Mouse (Mus musculus) hindbrain, embryonic 15.5 days (tissue): ENCODE results near the gene Hmcn2. TPM values are rescaled to one million over a fixed set of nuclear protein-coding genes. Genes with fewer than 3 reads are reported as not detected.
A peak's percentile ranks its signal among the peaks of the same experiment; 100 is the strongest.

Experiments
- ATAC-seq: fragments of 200-750 bp; cut with Nextera tagmentation; 2 replicates; pipeline ENCODE4 v1.8.0; 2017; ENCODE audit warnings: low read depth, moderate number of reproducible peaks, moderate TSS enrichment; ENCODE audit not compliant: low FRiP score
- H3K27ac ChIP-seq: fragments of 300-500 bp; sonication (generic); replicated peaks from 2 replicates; pipeline ENCODE4 v1.5.1; 2015; ENCODE audit warnings: mild to moderate bottlenecking, inconsistent platforms
- H3K27me3 ChIP-seq: fragments of 300-500 bp; sonication (generic); 2 replicates; pipeline ENCODE4 v1.6.1; 2015; ENCODE audit warnings: control low read depth, inconsistent platforms
- H3K36me3 ChIP-seq: fragments of 300-500 bp; sonication (generic); 2 replicates; pipeline ENCODE4 v1.6.1; 2015; ENCODE audit warnings: control low read depth, inconsistent platforms
- H3K4me1 ChIP-seq: fragments of 300-500 bp; sonication (generic); replicated peaks from 2 replicates; pipeline ENCODE4 v1.6.1; 2015; ENCODE audit warnings: control low read depth, inconsistent platforms
- H3K4me2 ChIP-seq: fragments of 300-500 bp; sonication (generic); 2 replicates; pipeline ENCODE4 v1.6.1; 2015; ENCODE audit warnings: moderate library complexity, mild to moderate bottlenecking, inconsistent platforms
- H3K4me3 ChIP-seq: fragments of 300-500 bp; sonication (generic); 2 replicates; pipeline ENCODE4 v1.5.1; 2015; ENCODE audit warnings: mild to moderate bottlenecking, inconsistent platforms
- H3K9ac ChIP-seq: fragments of 300-500 bp; sonication (generic); 2 replicates; pipeline ENCODE4 v1.6.1; 2015; ENCODE audit warnings: inconsistent platforms
- H3K9me3 ChIP-seq: fragments of 300-500 bp; sonication (generic); 2 replicates; pipeline ENCODE4 v1.6.1; 2016; ENCODE audit warnings: control low read depth, inconsistent platforms
- WGBS: fragments of 180-500 bp; shearing (Covaris S2); methylation state at CpG from one replicate; pipeline ENCODE4 v1.1.7; 2015; 5-methylcytosine and 5-hydroxymethylcytosine counted together
- polyA plus RNA-seq: library from polyadenylated mRNA; unstranded; fragments of >200 nt; fragmentation: Nextera tagmentation; extraction: Ambion mirVana; gene quantifications from 2 replicates; pipeline ENCODE4 v1.2.1, GENCODE M21; 2015

Gene Hmcn2
- polyA plus RNA-seq, 1 experiment from 2014 or later: 0.27 TPM

- no peaks in the 10 kb centered on the region for H3K9me3 ChIP-seq
- no peaks in the 10 kb centered on the region for H3K4me1 ChIP-seq
- H3K27me3 ChIP-seq: no peaks in the 10 kb centered on the region
- H3K4me2 ChIP-seq: no peak overlapping the region
- H3K36me3 ChIP-seq: no peaks in the 10 kb centered on the region
- H3K4me3 ChIP-seq: no peak overlapping the region
- ATAC-seq: no peak
- H3K9ac ChIP-seq: no peak overlapping the region
- no peak overlapping the region for H3K27ac ChIP-seq
- 86% methylated on average over 7 of the region's 7 CpGs for WGBS
These were observed 45.1 kb downstream of the Hmcn2 start for GRCm38 (mm10) chr2:31359316-31359715.

GRCm38 (mm10) chr2:31367186-31367585 is 53.0 kb downstream of the Hmcn2 start:
- H3K9me3 ChIP-seq: no peaks in the 10 kb centered on the region
- no peak for ATAC-seq
- H3K4me2 ChIP-seq: no peak overlapping the region
- H3K27me3 ChIP-seq: no peaks in the 10 kb centered on the region
- H3K9ac ChIP-seq: no peak overlapping the region
- H3K36me3 ChIP-seq: no peaks in the 10 kb centered on the region
- no peak overlapping the region for H3K4me3 ChIP-seq
- no peak overlapping the region for H3K27ac ChIP-seq
- H3K4me1 ChIP-seq: no peaks in the 10 kb centered on the region
- WGBS: 83% methylated on average over 7 of the region's 7 CpGs

GRCm38 (mm10) chr2:31371396-31371795 is 57.2 kb downstream of the Hmcn2 start:
- no peak overlapping the region for H3K27ac ChIP-seq
- WGBS: 79% methylated on average over 9 of the region's 9 CpGs

GRCm38 (mm10) chr2:31372186-31372585 is 58.0 kb downstream of the Hmcn2 start:
- no peak overlapping the region for H3K4me3 ChIP-seq
- no peaks in the 10 kb centered on the region for H3K4me1 ChIP-seq
- no peaks in the 10 kb centered on the region for H3K27me3 ChIP-seq
- H3K9ac ChIP-seq: no peak overlapping the region
- H3K4me2 ChIP-seq: no peak overlapping the region
- ATAC-seq: no peak
- H3K9me3 ChIP-seq: no peaks in the 10 kb centered on the region
- 96% methylated on average over 4 of the region's 4 CpGs for WGBS
- H3K36me3 ChIP-seq: no peaks in the 10 kb centered on the region
- H3K27ac ChIP-seq: no peak overlapping the region

More at GRCm38 (mm10) chr2:31371396-31371795, 57.2 kb downstream of the Hmcn2 start:
- Histone ChIP-seq H3K27me3 (no peaks in the 10 kb centered on the region), H3K4me1 (no peaks in the 10 kb centered on the region), H3K4me2 (no peak overlapping the region), H3K9ac (no peak overlapping the region), H3K9me3 (no peaks in the 10 kb centered on the region), H3K4me3 (no peak overlapping the region), H3K36me3 (no peaks in the 10 kb centered on the region)
- no peak for ATAC-seq

GRCm38 (mm10) chr2:31374415-31374814 is 60.2 kb downstream of the Hmcn2 start:
- Histone ChIP-seq H3K9ac (no peak overlapping the region), H3K4me3 (no peak overlapping the region), H3K27me3 (no peaks in the 10 kb centered on the region), H3K36me3 (no peaks in the 10 kb centered on the region), H3K4me1 (no peaks in the 10 kb centered on the region), H3K9me3 (no peaks in the 10 kb centered on the region), H3K27ac (no peak overlapping the region), H3K4me2 (no peak overlapping the region)
- WGBS: 74% methylated on average over 1 of the region's 1 CpGs
- no peak for ATAC-seq

GRCm38 (mm10) chr2:31376057-31376456 is 61.8 kb downstream of the Hmcn2 start:
- 56% methylated on average over 3 of the region's 3 CpGs for WGBS

GRCm38 (mm10) chr2:31377481-31377880 is 63.3 kb downstream of the Hmcn2 start:
- no peaks in the 10 kb centered on the region for H3K27me3 ChIP-seq
- no peaks in the 10 kb centered on the region for H3K4me1 ChIP-seq
- no peak overlapping the region for H3K4me3 ChIP-seq
- H3K4me2 ChIP-seq: no peak overlapping the region
- ATAC-seq: no peak
- H3K9ac ChIP-seq: no peak overlapping the region
- no peaks in the 10 kb centered on the region for H3K9me3 ChIP-seq
- H3K27ac ChIP-seq: no peak overlapping the region
- 79% methylated on average over 2 of the region's 2 CpGs for WGBS
- no peaks in the 10 kb centered on the region for H3K36me3 ChIP-seq

More at GRCm38 (mm10) chr2:31376057-31376456, 61.8 kb downstream of the Hmcn2 start:
- Histone ChIP-seq H3K9me3 (no peaks in the 10 kb centered on the region), H3K4me1 (no peaks in the 10 kb centered on the region), H3K9ac (no peak overlapping the region), H3K4me2 (no peak overlapping the region), H3K27me3 (no peaks in the 10 kb centered on the region), H3K4me3 (no peak overlapping the region), H3K27ac (no peak overlapping the region), H3K36me3 (no peaks in the 10 kb centered on the region)
- ATAC-seq: no peak

- Histone ChIP-seq H3K27me3 (no peaks in the 10 kb centered on the region), H3K27ac (no peak overlapping the region), H3K4me1 (no peaks in the 10 kb centered on the region), H3K9ac (no peak overlapping the region), H3K36me3 (no peaks in the 10 kb centered on the region), H3K9me3 (no peaks in the 10 kb centered on the region), H3K4me2 (no peak overlapping the region), H3K4me3 (no peak overlapping the region)
- ATAC-seq: peak; percentile 43; the same call in 1 of the 2 replicates
- WGBS: 52% methylated on average over 4 of the region's 4 CpGs
These were observed 67.2 kb downstream of the Hmcn2 start for GRCm38 (mm10) chr2:31381292-31381846.

- no peak for ATAC-seq
- no peak overlapping the region for H3K27ac ChIP-seq
- no peaks in the 10 kb centered on the region for H3K36me3 ChIP-seq
- no peaks in the 10 kb centered on the region for H3K4me1 ChIP-seq
- H3K4me2 ChIP-seq: no peak overlapping the region
- no peaks in the 10 kb centered on the region for H3K27me3 ChIP-seq
- no peaks in the 10 kb centered on the region for H3K9me3 ChIP-seq
- H3K4me3 ChIP-seq: no peak overlapping the region
- 37% methylated on average over 4 of the region's 4 CpGs for WGBS
- H3K9ac ChIP-seq: no peak overlapping the region
These were observed 68.7 kb downstream of the Hmcn2 start for GRCm38 (mm10) chr2:31382952-31383351.

- no peaks in the 10 kb centered on the region for H3K9me3 ChIP-seq
- no peaks in the 10 kb centered on the region for H3K4me1 ChIP-seq
- WGBS: 71% methylated on average over 10 of the region's 10 CpGs
- no peak overlapping the region for H3K4me2 ChIP-seq
- H3K27me3 ChIP-seq: no peaks in the 10 kb centered on the region
- no peak overlapping the region for H3K27ac ChIP-seq
- ATAC-seq: no peak
- no peak overlapping the region for H3K9ac ChIP-seq
- H3K4me3 ChIP-seq: no peak overlapping the region
- H3K36me3 ChIP-seq: no peaks in the 10 kb centered on the region
These were observed 102.8 kb downstream of the Hmcn2 start for GRCm38 (mm10) chr2:31416968-31417367.

- H3K27ac ChIP-seq: no peak overlapping the region
- no peak overlapping the region for H3K4me3 ChIP-seq
- WGBS: 61% methylated on average over 5 of the region's 5 CpGs
- no peaks in the 10 kb centered on the region for H3K27me3 ChIP-seq
- no peaks in the 10 kb centered on the region for H3K36me3 ChIP-seq
- H3K9me3 ChIP-seq: no peaks in the 10 kb centered on the region
- H3K9ac ChIP-seq: no peak overlapping the region
- H3K4me2 ChIP-seq: no peak overlapping the region
- no peak for ATAC-seq
- no peaks in the 10 kb centered on the region for H3K4me1 ChIP-seq
These were observed 103.8 kb downstream of the Hmcn2 start for GRCm38 (mm10) chr2:31418021-31418420.

- ATAC-seq: peak; percentile 70; the same call in 1 of the 2 replicates
- no peaks in the 10 kb centered on the region for H3K9me3 ChIP-seq
- no peaks in the 10 kb centered on the region for H3K27me3 ChIP-seq
- no peaks in the 10 kb centered on the region for H3K4me1 ChIP-seq
- no peak overlapping the region for H3K27ac ChIP-seq
- no peak overlapping the region for H3K4me2 ChIP-seq
- 14% methylated on average over 8 of the region's 8 CpGs for WGBS
- H3K9ac ChIP-seq: no peak overlapping the region
- no peak overlapping the region for H3K4me3 ChIP-seq
- H3K36me3 ChIP-seq: no peaks in the 10 kb centered on the region
These were observed 104.4 kb downstream of the Hmcn2 start for GRCm38 (mm10) chr2:31418571-31418970.

GRCm38 (mm10) chr2:31420914-31421313 is 106.7 kb downstream of the Hmcn2 start:
- Histone ChIP-seq H3K27me3 (no peaks in the 10 kb centered on the region), H3K9me3 (no peaks in the 10 kb centered on the region), H3K4me3 (no peak overlapping the region), H3K9ac (no peak overlapping the region), H3K27ac (no peak overlapping the region), H3K4me1 (no peaks in the 10 kb centered on the region), H3K4me2 (no peak overlapping the region), H3K36me3 (no peaks in the 10 kb centered on the region)
- WGBS: 83% methylated on average over 6 of the region's 6 CpGs
- ATAC-seq: no peak
